Mouse (Mus musculus) cerebellum, adult 2 months (tissue): Measurements from ENCODE around the gene Adcyap1r1. TPM values are rescaled to one million over a fixed set of nuclear protein-coding genes. Genes with fewer than 3 reads are reported as not detected.

Source experiments
- DNase-seq, 2 experiments: peaks; one replicate each; pipeline ENCODE4 v3.0.0; 2021
- H3K27ac ChIP-seq: fragments of 200-500 bp; 2 replicates; pipeline ENCODE4 v1.5.1; 2012; ENCODE audit warnings: low read length, control low read depth, inconsistent platforms; ENCODE audit not compliant: insufficient read depth
- H3K27me3 ChIP-seq: fragments of 200-500 bp; 2 replicates; pipeline ENCODE4 v1.6.1; 2012; ENCODE audit warnings: inconsistent platforms, mild to moderate bottlenecking, low read length, moderate library complexity; ENCODE audit not compliant: control insufficient read depth, insufficient read depth
- H3K4me1 ChIP-seq: fragments of 200-500 bp; 2 replicates; pipeline ENCODE4 v1.6.1; 2011; ENCODE audit warnings: low read length; ENCODE audit not compliant: control insufficient read depth, insufficient read depth
- H3K4me3 ChIP-seq: fragments of 200-500 bp; replicated peaks from 2 replicates; pipeline ENCODE3; 2011; ENCODE audit warnings: mild to moderate bottlenecking, low read depth, low read length, control low read depth; ENCODE audit not compliant: insufficient read depth
- CTCF ChIP-seq: fragments of 200-500 bp; IDR thresholded peaks from 2 replicates; pipeline ENCODE4 v1.5.1; 2011; ENCODE audit warnings: low read depth, mild to moderate bottlenecking, control low read depth, low read length, moderate library complexity, borderline replicate concordance; ENCODE audit not compliant: insufficient read depth
- POLR2A ChIP-seq: fragments of 200-500 bp; IDR thresholded peaks from 2 replicates; pipeline ENCODE4 v1.6.1; 2011; ENCODE audit warnings: low read length, control low read depth, borderline replicate concordance; ENCODE audit not compliant: insufficient read depth
- WGBS: fragments of 180-500 bp; shearing (Covaris S2); methylation state at CpG from one replicate; pipeline ENCODE4 v1.1.7; 2018; 5-methylcytosine and 5-hydroxymethylcytosine counted together
- polyA plus RNA-seq: library from polyadenylated mRNA; depleted of rRNA; stranded (reverse); fragments of >200 nt; gene quantifications from 2 replicates; pipeline ENCODE4 v1.2.3, GENCODE M21; 2012

The Adcyap1r1 gene
- polyA plus RNA-seq, 1 experiment = 77.6 TPM

- no peaks in the 10 kb centered on the region for H3K27me3 ChIP-seq
- no peak for TF ChIP-seq CTCF
- TF ChIP-seq POLR2A = no peak
These were observed 35.9 kb downstream of the Adcyap1r1 start for GRCm38 (mm10) chr6:55487726-55488125.

GRCm38 (mm10) chr6:55496201-55496600 is 44.4 kb downstream of the Adcyap1r1 start:
- no peak for TF ChIP-seq POLR2A
- TF ChIP-seq CTCF = no peak
- Histone ChIP-seq H3K27ac (no peak overlapping the region), H3K27me3 (no peaks in the 10 kb centered on the region), H3K4me3 (no peak overlapping the region), H3K4me1 (no peaks in the 10 kb centered on the region)
- 67% methylated on average over 4 of the region's 4 CpGs for WGBS
- DNase-seq = no peak

More at GRCm38 (mm10) chr6:55487726-55488125, 35.9 kb downstream of the Adcyap1r1 start:
- 66% methylated on average over 6 of the region's 6 CpGs for WGBS
- Histone ChIP-seq H3K27ac (no peak overlapping the region), H3K4me1 (peaks cover 2% of the 10 kb centered on the region; the same call in 1 of the 2 replicates), H3K4me3 (no peak overlapping the region)
- DNase-seq = no peak

- no peak overlapping the region for H3K4me3 ChIP-seq
- TF ChIP-seq CTCF (no peak), POLR2A (no peak)
- H3K4me1 ChIP-seq = peaks cover 7% of the 10 kb centered on the region; the same call in 1 of the 2 replicates
- H3K27me3 ChIP-seq = no peaks in the 10 kb centered on the region
- no peak overlapping the region for H3K27ac ChIP-seq
- DNase-seq = no peak
These were observed 47.0 kb downstream of the Adcyap1r1 start for GRCm38 (mm10) chr6:55498753-55499152.

GRCm38 (mm10) chr6:55501061-55501460 is 49.3 kb downstream of the Adcyap1r1 start:
- TF ChIP-seq POLR2A = no peak
- TF ChIP-seq CTCF = no peak
- Histone ChIP-seq H3K4me1 (peaks cover 7% of the 10 kb centered on the region; the same call in 1 of the 2 replicates), H3K27ac (no peak overlapping the region), H3K27me3 (no peaks in the 10 kb centered on the region), H3K4me3 (no peak overlapping the region)
- WGBS = 93% methylated on average over 6 of the region's 6 CpGs
- no peak for DNase-seq

DNA sequence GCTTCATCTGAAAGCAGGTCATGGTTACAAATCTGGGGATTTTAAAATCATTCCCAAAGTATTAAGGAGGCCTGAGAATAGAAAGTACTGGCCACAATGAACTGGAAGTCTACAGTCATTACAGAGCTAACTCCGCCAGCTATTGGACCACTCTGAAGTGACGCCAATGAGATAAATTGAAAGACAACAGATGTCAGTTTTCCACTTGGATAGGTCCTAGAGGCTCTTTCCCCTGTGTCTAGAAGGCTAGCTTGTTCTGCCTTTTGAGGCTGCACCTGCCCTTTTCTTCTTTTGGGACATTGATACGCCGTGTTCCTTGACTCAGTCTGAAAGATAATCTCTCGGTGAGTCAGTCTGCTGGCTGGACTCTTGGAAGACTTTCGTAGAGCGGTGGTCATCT is 50.5 kb downstream of the Adcyap1r1 start:
- DNase-seq = peak in 1 of 2 experiments; percentile 42

DNA sequence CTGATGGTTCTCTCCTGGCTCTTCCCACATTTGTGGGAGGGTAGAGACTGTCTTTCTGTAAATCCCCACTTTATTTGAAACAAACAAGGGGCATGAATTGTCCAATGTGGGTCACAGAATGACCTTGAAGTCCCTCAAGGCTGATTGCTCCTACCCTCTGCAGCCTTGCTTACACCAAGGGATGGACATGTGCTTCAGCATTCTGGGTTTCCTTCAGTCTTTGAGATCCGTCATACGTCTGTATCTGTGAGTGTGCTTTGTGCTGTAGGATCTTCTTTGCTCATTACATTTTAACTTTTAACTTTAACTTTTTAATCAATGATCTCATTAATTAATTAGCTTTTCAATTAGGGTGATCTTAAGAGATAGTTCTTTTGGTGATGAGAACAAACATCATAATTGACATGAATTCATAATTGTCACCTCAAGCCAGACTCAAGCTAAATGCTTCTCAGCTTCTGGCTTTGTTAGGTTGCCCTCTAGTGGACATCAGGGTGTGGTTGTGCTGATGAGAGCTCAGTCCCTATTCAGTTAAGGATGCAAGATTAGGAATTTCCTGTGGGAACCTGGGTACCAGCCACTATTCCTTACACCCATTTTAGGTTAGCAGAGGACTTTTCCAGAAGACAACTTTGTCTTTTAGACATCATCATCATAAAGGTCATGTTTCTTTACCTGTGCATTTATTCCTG is 53.2 kb downstream of the Adcyap1r1 start:
- H3K27me3 ChIP-seq = no peaks in the 10 kb centered on the region
- WGBS = 89% methylated on average over 2 of the region's 2 CpGs
- H3K4me3 ChIP-seq = no peak overlapping the region
- peaks cover 7% of the 10 kb centered on the region; the same call in 1 of the 2 replicates for H3K4me1 ChIP-seq
- peak; percentile 66 to 73 for DNase-seq
- no peak overlapping the region for H3K27ac ChIP-seq
- peak; percentile 82 for TF ChIP-seq CTCF
- no peak for TF ChIP-seq POLR2A

More for the DNA sequence above, 50.5 kb downstream of the Adcyap1r1 start:
- H3K27ac ChIP-seq = no peak overlapping the region
- no peak overlapping the region for H3K4me3 ChIP-seq
- H3K4me1 ChIP-seq = peaks cover 7% of the 10 kb centered on the region; the same call in 1 of the 2 replicates
- TF ChIP-seq CTCF = no peak
- no peak for TF ChIP-seq POLR2A
- no peaks in the 10 kb centered on the region for H3K27me3 ChIP-seq
- WGBS = 19% methylated on average over 7 of the region's 7 CpGs

GRCm38 (mm10) chr6:55506519-55506918 is 54.7 kb downstream of the Adcyap1r1 start:
- Histone ChIP-seq H3K27me3 (no peaks in the 10 kb centered on the region), H3K4me3 (no peak overlapping the region), H3K27ac (no peak overlapping the region), H3K4me1 (peaks cover 7% of the 10 kb centered on the region; the same call in 1 of the 2 replicates)
- TF ChIP-seq CTCF = no peak
- TF ChIP-seq POLR2A = no peak
- no peak for DNase-seq
- WGBS = 84% methylated on average over 4 of the region's 4 CpGs
